Mouse (Mus musculus) thymus, adult 2 months (tissue): ENCODE measurements around the gene Irf2bp2.

Experiments
- CTCF ChIP-seq: fragments of 200-500 bp; IDR thresholded peaks from 2 replicates; pipeline ENCODE4 v1.5.1; 2012; ENCODE audit warnings: mild to moderate bottlenecking, control low read depth, low read length, moderate library complexity, borderline replicate concordance; ENCODE audit not compliant: control insufficient read depth, poor library complexity, insufficient read depth; ENCODE audit errors: extremely low read depth
- POLR2A ChIP-seq: fragments of 200-500 bp; IDR thresholded peaks from 2 replicates; pipeline ENCODE4 v1.6.1; 2012; ENCODE audit warnings: mild to moderate bottlenecking, low read length, control low read depth, moderate library complexity; ENCODE audit not compliant: control insufficient read depth, poor library complexity, insufficient read depth; ENCODE audit errors: extremely low read depth

GRCm38 (mm10) chr8:126598218-126598617 is 4.4 kb upstream of the Irf2bp2 start:
- TF ChIP-seq CTCF (no peak), POLR2A (no peak)
